Mouse (Mus musculus) liver, adult 2 months (tissue): ENCODE results near the gene Zfp972.
"Not testable (repeated sequence)": the region's sequence is repeated elsewhere in the genome, so short reads cannot be mapped to it uniquely, and the experiment has no call there.

Experiments used
- CTCF ChIP-seq: fragments of 200-500 bp; IDR thresholded peaks from 2 replicates; pipeline ENCODE4 v1.5.1; 2011; ENCODE audit warnings: low read depth, low read length, control low read depth
- POLR2A ChIP-seq: fragments of 200-500 bp; IDR thresholded peaks from 2 replicates; pipeline ENCODE4 v1.6.1; 2011; ENCODE audit warnings: low read length, control low read depth; ENCODE audit not compliant: insufficient read depth; ENCODE audit errors: extremely low read depth

DNA sequence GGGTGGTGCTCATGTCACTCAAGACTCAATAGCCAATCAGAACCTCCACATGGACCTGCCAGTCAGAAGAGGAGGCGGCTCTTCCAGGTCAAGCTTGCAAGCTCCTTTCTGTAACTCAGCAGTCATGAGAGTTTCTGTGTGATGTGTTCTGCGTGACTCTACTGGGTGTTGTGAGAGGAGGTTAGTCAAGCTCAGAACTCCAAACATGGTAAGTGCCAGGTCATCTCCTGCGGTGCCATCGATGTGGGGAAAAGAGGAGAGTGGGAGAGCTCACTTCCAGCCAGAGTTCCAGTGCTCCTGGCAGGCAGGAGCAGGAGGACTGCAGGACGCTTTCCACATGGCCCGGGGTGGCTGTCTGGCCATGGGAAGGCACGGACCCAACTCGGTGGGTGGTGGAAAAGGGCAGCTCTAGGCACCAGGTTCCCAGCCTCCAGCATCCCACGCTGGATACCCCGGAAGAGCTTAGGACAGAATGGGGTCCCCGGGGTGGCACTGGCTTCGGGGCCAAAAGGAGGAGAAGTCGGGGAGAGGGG is 28.3 kb downstream of the Zfp972 start, which contains the start of gene Gm14327:
- TF ChIP-seq POLR2A, CTCF: not testable (repeated sequence)
